Mouse (Mus musculus) forebrain, embryonic 10.5 days (tissue): ENCODE measurements around the gene Impad1. TPM values are rescaled to one million over a fixed set of nuclear protein-coding genes. Genes with fewer than 3 reads are reported as not detected.

Experiments used
- DNase-seq: peaks from one replicate; pipeline ENCODE4 v3.0.0-alpha.2; 2017; ENCODE audit warnings: low spot score; ENCODE audit errors: extremely low spot score
- H3K27ac ChIP-seq: fragments of 300-500 bp; sonication (generic); 2 replicates; pipeline ENCODE4 v1.5.1; 2016; ENCODE audit warnings: mild to moderate bottlenecking
- H3K27me3 ChIP-seq: fragments of 300-500 bp; sonication (generic); 2 replicates; pipeline ENCODE4 v1.6.1; 2016; ENCODE audit warnings: mild to moderate bottlenecking; ENCODE audit not compliant: poor library complexity, severe bottlenecking
- H3K36me3 ChIP-seq: fragments of 300-500 bp; sonication (generic); replicated peaks from 2 replicates; pipeline ENCODE4 v1.6.1; 2016; ENCODE audit warnings: mild to moderate bottlenecking, moderate library complexity
- H3K4me1 ChIP-seq: fragments of 300-500 bp; sonication (generic); 2 replicates; pipeline ENCODE4 v1.6.1; 2016
- H3K4me3 ChIP-seq: fragments of 300-500 bp; sonication (generic); 2 replicates; pipeline ENCODE4 v1.5.1; 2016; ENCODE audit warnings: mild to moderate bottlenecking, moderate library complexity
- H3K9me3 ChIP-seq: fragments of 300-500 bp; sonication (generic); 2 replicates; pipeline ENCODE4 v1.6.1; 2016; ENCODE audit warnings: mild to moderate bottlenecking, moderate library complexity
- WGBS: fragments of 180-500 bp; shearing (Covaris S2); methylation state at CpG from one replicate; pipeline ENCODE4 v1.1.7; 2016; 5-methylcytosine and 5-hydroxymethylcytosine counted together
- polyA plus RNA-seq: library from polyadenylated mRNA; unstranded; fragments of >200 nt; fragmentation: Nextera tagmentation; extraction: Ambion mirVana; gene quantifications from 2 replicates; pipeline ENCODE4 v1.2.1, GENCODE M21; 2016

The Impad1 gene
- polyA plus RNA-seq, 1 experiment from 2014 or later: 34.9 TPM

DNA sequence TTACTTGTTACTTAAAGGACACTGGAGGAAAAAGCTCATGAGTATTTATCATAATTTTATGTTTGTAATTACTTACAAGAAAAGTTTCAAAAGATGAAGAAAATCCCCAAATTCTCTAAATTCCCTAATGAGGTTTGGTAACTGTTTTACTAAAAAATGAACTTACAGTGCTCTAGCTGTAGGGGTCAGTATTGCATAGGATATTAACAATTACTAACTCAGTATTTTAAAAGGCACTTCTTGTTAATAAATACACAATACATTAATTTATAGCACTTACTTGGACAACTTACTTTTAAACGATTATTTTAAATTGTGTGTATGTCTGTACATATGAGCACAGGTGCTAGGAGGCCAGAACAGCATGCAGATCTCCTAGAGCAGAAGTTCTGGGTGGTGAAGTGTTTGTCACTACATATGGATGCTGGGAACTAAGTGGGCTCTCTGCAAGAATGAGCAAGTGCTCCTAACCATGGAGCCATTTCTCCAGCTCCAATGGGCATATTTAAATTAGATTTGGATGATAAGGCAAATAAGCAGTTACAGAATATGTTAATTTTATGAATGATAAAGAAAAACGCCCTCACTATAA lies 21.5 kb downstream of the Impad1 start:
- no peaks in the 10 kb centered on the region for H3K27me3 ChIP-seq
- 78% methylated on average over 2 of the region's 2 CpGs for WGBS
- no peak for DNase-seq
- H3K36me3 ChIP-seq: peaks cover 69% of the 10 kb centered on the region
- H3K27ac ChIP-seq: no peak overlapping the region
- no peak overlapping the region for H3K4me3 ChIP-seq
- no peaks in the 10 kb centered on the region for H3K9me3 ChIP-seq
- no peaks in the 10 kb centered on the region for H3K4me1 ChIP-seq

DNA sequence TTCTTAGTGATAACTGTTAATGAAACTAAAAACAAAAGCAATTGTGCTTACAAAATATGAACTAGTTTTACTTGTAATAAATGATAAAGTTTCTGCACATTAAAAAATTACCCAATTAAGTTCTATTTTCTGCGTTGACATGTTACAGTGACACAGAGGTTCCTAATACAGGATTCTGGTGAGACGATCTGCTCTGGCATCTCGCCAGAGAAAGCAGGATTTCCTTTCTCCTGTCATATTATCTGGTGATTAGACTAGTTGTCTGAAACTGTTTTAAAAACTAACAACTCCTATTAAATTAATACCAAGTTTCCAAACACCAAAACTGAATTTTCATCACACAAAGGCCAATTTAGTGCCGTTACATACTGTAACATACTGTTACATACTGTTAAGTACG lies 27.3 kb downstream of the Impad1 start:
- no peaks in the 10 kb centered on the region for H3K27me3 ChIP-seq
- no peaks in the 10 kb centered on the region for H3K9me3 ChIP-seq
- WGBS: 93% methylated on average over 5 of the region's 5 CpGs
- H3K4me1 ChIP-seq: no peaks in the 10 kb centered on the region
- peaks cover 53% of the 10 kb centered on the region for H3K36me3 ChIP-seq
- no peak overlapping the region for H3K27ac ChIP-seq
- DNase-seq: no peak
- H3K4me3 ChIP-seq: no peak overlapping the region

DNA sequence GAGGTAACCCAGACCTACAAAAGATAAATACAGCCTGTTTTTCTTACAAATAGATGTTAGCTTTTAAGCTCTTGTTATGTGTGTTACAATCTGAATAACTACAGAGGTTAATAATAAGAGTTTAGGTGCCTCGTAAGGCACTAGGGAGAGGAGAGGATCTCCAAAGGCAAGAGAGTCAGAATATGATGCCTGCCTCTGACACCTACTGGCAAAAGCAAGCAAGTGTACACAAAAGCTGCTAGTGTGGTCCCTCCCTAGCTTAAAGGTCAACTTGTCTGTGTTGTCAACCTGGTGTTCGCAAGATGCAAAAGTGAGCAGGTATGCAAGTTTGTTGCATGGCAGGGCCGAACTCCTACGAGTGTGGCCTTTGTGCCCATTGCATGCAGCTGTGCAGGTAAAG lies 34.8 kb downstream of the Impad1 start:
- H3K9me3 ChIP-seq: no peaks in the 10 kb centered on the region
- no peak overlapping the region for H3K4me3 ChIP-seq
- no peaks in the 10 kb centered on the region for H3K36me3 ChIP-seq
- no peak overlapping the region for H3K27ac ChIP-seq
- no peaks in the 10 kb centered on the region for H3K27me3 ChIP-seq
- WGBS: 90% methylated on average over 4 of the region's 4 CpGs
- no peaks in the 10 kb centered on the region for H3K4me1 ChIP-seq
- no peak for DNase-seq

DNA sequence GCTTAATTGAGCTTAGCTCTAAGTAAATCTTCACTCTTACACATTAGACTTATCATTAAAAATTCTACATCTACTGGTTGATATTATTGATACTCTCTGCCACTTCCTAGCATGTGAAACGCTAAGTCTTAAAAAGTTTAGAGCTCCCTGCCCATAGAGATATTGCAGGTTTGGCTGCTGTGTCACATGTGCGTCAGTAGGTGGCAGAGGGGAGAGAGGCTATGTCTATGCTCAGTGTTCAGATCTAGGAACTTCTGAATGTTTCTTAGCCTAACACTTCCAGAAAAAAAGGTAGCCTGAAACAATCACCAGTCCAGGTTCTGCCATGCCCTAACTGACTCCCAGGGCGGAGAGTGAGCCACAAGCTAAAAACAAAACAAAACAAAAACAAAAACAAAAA lies 63.7 kb downstream of the Impad1 start:
- H3K9me3 ChIP-seq: no peaks in the 10 kb centered on the region
- no peak for DNase-seq
- H3K27ac ChIP-seq: no peak overlapping the region
- 63% methylated on average over 3 of the region's 3 CpGs for WGBS
- no peaks in the 10 kb centered on the region for H3K4me1 ChIP-seq
- H3K36me3 ChIP-seq: no peaks in the 10 kb centered on the region
- H3K4me3 ChIP-seq: no peak overlapping the region
- H3K27me3 ChIP-seq: no peaks in the 10 kb centered on the region

DNA sequence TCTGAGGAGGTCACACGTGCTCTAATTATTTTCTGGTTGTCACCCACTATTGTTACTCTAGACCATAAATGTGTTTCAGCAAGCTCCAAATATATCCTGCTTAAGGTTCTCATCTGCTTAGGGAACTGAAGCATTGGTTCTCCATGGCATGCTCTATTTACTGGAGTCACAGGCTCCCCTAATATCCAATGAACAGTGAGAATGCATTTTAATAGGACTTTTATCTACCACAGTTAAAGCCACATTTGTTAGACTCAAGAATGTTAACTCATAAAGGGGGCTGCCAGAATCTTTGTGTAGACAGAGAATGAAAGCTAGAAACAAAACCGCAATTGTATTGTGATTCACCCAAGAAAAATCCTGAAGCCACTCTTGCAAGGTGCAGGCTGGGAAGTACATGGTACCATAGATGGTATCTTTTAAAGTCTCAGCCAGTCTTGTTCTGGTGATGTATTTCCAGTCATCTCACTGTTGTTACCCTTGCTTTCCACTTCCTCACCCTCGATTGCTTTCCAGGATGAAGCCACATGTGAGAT lies 66.8 kb downstream of the Impad1 start:
- WGBS: 84% methylated on average over 3 of the region's 3 CpGs
- no peak for DNase-seq
- Histone ChIP-seq H3K27ac (no peak overlapping the region), H3K9me3 (no peaks in the 10 kb centered on the region), H3K36me3 (no peaks in the 10 kb centered on the region), H3K27me3 (no peaks in the 10 kb centered on the region), H3K4me1 (no peaks in the 10 kb centered on the region), H3K4me3 (no peak overlapping the region)

DNA sequence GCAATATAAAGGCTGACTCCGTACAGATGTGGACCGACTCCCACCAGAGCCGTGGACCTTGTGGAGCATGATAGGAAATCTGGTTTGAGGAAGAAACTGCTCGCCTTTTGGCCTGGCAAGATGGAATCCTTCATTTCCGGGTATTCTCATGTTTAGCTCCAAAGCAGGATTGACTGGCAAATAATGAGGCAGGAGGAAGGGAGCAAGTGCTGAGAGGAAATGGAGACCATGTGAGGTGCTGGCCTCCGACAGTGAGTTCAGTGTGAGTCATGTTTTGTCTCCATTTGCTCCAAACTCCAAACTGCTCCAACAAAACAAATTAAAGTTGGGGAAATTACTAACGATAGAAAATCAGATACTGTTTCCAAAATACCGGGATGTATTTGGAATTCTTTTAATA lies 69.3 kb downstream of the Impad1 start:
- Histone ChIP-seq H3K9me3 (no peaks in the 10 kb centered on the region), H3K4me1 (no peaks in the 10 kb centered on the region), H3K4me3 (no peak overlapping the region), H3K27ac (no peak overlapping the region), H3K36me3 (no peaks in the 10 kb centered on the region), H3K27me3 (no peaks in the 10 kb centered on the region)
- 77% methylated on average over 8 of the region's 8 CpGs for WGBS
- no peak for DNase-seq

DNA sequence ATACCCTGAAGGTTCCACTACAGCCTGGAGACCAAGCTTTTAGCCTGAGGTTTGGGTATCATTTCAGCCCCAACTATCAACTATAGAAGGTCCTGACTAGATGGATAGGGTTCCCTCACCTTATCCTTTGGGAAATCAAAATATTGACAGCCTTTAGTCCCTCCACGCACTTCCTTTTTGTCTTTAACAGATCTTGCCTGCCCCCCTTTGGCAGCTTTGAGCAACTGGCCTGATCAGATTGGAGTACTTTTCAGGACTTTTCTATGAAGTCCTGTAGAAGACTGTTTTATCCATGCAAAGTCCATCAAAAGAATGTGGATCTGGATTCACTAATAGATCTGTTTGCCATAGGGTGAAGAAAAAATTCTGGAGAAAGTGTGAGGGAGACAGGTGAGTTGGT lies 71.1 kb downstream of the Impad1 start:
- Histone ChIP-seq H3K27ac (no peak overlapping the region), H3K27me3 (no peaks in the 10 kb centered on the region), H3K36me3 (no peaks in the 10 kb centered on the region), H3K4me3 (no peak overlapping the region), H3K4me1 (no peaks in the 10 kb centered on the region), H3K9me3 (no peaks in the 10 kb centered on the region)
- DNase-seq: no peak
- 58% methylated on average over 1 of the region's 1 CpGs for WGBS

DNA sequence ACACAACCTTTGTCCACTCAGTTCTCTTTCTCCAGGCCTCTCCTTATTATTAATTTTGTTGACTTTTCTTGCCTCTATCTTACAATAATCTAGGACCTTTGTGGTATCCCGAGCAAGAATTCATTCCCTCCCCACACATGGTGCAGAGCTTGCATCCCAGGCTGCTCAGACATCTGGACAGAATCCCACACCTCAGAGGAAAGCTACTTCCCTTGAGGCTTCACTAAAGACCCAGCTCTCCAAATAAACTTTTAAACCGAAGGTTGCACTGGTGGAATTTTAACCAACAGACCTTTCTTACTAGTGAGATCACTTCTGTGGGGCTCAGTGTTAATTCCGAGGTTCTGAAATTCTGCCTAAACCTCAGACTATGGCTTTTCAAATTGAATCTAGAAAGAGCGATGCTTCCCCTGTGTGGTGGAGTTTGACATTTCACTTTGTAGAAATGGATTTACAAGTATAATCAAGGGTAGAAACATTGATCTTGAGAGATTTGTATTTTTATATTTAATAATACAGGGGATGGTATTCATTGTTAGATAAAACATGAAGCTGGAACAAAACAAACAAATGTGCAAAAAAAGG lies 75.3 kb downstream of the Impad1 start:
- WGBS: 75% methylated on average over 4 of the region's 4 CpGs
- no peaks in the 10 kb centered on the region for H3K27me3 ChIP-seq
- DNase-seq: no peak
- H3K36me3 ChIP-seq: no peaks in the 10 kb centered on the region
- no peak overlapping the region for H3K27ac ChIP-seq
- H3K4me1 ChIP-seq: no peaks in the 10 kb centered on the region
- no peak overlapping the region for H3K4me3 ChIP-seq
- H3K9me3 ChIP-seq: no peaks in the 10 kb centered on the region
